Mouse (Mus musculus) right cerebral cortex, postnatal 10 days (tissue): ENCODE measurements around the gene Olfr1392.
"Not testable (repeated sequence)": the region's sequence is repeated elsewhere in the genome, so short reads cannot be mapped to it uniquely, and the experiment has no call there.

Experiments
- DNase-seq, 2 experiments: peaks; one replicate each; pipeline ENCODE4 v3.0.0; 2021; ENCODE audit warnings: low spot score in 2 of 2

The Olfr1392 gene

GRCm38 (mm10) chr11:49284982-49285381 is at the start of gene Olfr1392:
Olfr1392 (plus strand) TSS chr11:49285282.
- not testable (repeated sequence) for DNase-seq

GRCm38 (mm10) chr11:49235459-49236207 is 49.4 kb upstream of the Olfr1392 start:
- no peak for DNase-seq

- no peak for DNase-seq
Measured at GRCm38 (mm10) chr11:49236891-49237290, 48.2 kb upstream of the Olfr1392 start.

GRCm38 (mm10) chr11:49237532-49237931 is 47.5 kb upstream of the Olfr1392 start:
- DNase-seq: no peak

GRCm38 (mm10) chr11:49240310-49240709 is 44.8 kb upstream of the Olfr1392 start:
- DNase-seq: no peak

GRCm38 (mm10) chr11:49240874-49241273 is 44.2 kb upstream of the Olfr1392 start:
- no peak for DNase-seq

- DNase-seq: no peak
Measured at GRCm38 (mm10) chr11:49241471-49241870, 43.6 kb upstream of the Olfr1392 start.

- DNase-seq: no peak
Measured at GRCm38 (mm10) chr11:49242944-49243626, 42.0 kb upstream of the Olfr1392 start.

GRCm38 (mm10) chr11:49243727-49244594 is 41.1 kb upstream of the Olfr1392 start, which contains the start of gene Mgat1:
Mgat1 (plus strand) TSS chr11:49244191.
- peak; percentile 94 to 95 for DNase-seq

- DNase-seq: no peak
Measured at GRCm38 (mm10) chr11:49244595-49244930, 40.5 kb upstream of the Olfr1392 start.

GRCm38 (mm10) chr11:49245176-49245575 is 39.9 kb upstream of the Olfr1392 start:
- DNase-seq: no peak

GRCm38 (mm10) chr11:49245634-49246415 is 39.3 kb upstream of the Olfr1392 start:
- no peak for DNase-seq

- no peak for DNase-seq
Measured at GRCm38 (mm10) chr11:49246523-49246922, 38.6 kb upstream of the Olfr1392 start.

GRCm38 (mm10) chr11:49247255-49247654 is 37.8 kb upstream of the Olfr1392 start:
- no peak for DNase-seq

- DNase-seq: peak in 1 of 2 experiments; percentile 52
Measured at GRCm38 (mm10) chr11:49248226-49248973, 36.7 kb upstream of the Olfr1392 start.

GRCm38 (mm10) chr11:49248974-49249700 is 35.9 kb upstream of the Olfr1392 start:
- no peak for DNase-seq

GRCm38 (mm10) chr11:49249811-49250421 is 35.2 kb upstream of the Olfr1392 start:
- DNase-seq: no peak

GRCm38 (mm10) chr11:49250422-49251379 is 34.4 kb upstream of the Olfr1392 start:
- peak; percentile 78 to 79 for DNase-seq
